Mouse (Mus musculus): Measurements from ENCODE around the gene Ado.

Gene Ado

GRCm38 (mm10) chr10:67548877-67549731 is at the start of gene Ado:
TSS of gene Ado (minus strand) at chr10:67548955.
- DNase-seq (ENCODE audit: low spot score in 2 of 2) = peak; percentile 82 to 89

GRCm38 (mm10) chr10:67595278-67595677 is 46.5 kb upstream of the Ado start:
- no peak for DNase-seq (ENCODE audit: low spot score in 2 of 2)

- DNase-seq (ENCODE audit: low spot score in 2 of 2) = no peak
Observed at GRCm38 (mm10) chr10:67585873-67586610, 37.3 kb upstream of the Ado start.

GRCm38 (mm10) chr10:67581698-67582285 is 33.0 kb upstream of the Ado start:
- DNase-seq (ENCODE audit: low spot score in 2 of 2) = no peak

- no peak for DNase-seq (ENCODE audit: low spot score in 2 of 2)
Observed at GRCm38 (mm10) chr10:67579830-67580229, 31.1 kb upstream of the Ado start.

GRCm38 (mm10) chr10:67573310-67573709 is 24.6 kb upstream of the Ado start:
- DNase-seq (ENCODE audit: low spot score in 2 of 2) = no peak

GRCm38 (mm10) chr10:67571443-67571842 is 22.7 kb upstream of the Ado start:
- no peak for DNase-seq (ENCODE audit: low spot score in 2 of 2)

GRCm38 (mm10) chr10:67569539-67569938 is 20.8 kb upstream of the Ado start:
- DNase-seq (ENCODE audit: low spot score in 2 of 2) = no peak

- no peak for DNase-seq (ENCODE audit: low spot score in 2 of 2)
Observed at GRCm38 (mm10) chr10:67566104-67566503, 17.3 kb upstream of the Ado start.

GRCm38 (mm10) chr10:67564509-67564908 is 15.8 kb upstream of the Ado start:
- DNase-seq (ENCODE audit: low spot score in 2 of 2) = no peak

- DNase-seq (ENCODE audit: low spot score in 2 of 2) = no peak
Observed at GRCm38 (mm10) chr10:67561185-67561584, 12.4 kb upstream of the Ado start.

GRCm38 (mm10) chr10:67559765-67560394 is 11.1 kb upstream of the Ado start:
- no peak for DNase-seq (ENCODE audit: low spot score in 2 of 2)

GRCm38 (mm10) chr10:67558053-67558452 is 9.3 kb upstream of the Ado start:
- DNase-seq (ENCODE audit: low spot score in 2 of 2) = no peak

- DNase-seq (ENCODE audit: low spot score in 2 of 2) = peak in 1 of 2 experiments; percentile 68
Observed at GRCm38 (mm10) chr10:67548261-67548854, 397 bp downstream of the Ado start.

GRCm38 (mm10) chr10:67547850-67548260 is 900 bp downstream of the Ado start:
- DNase-seq (ENCODE audit: low spot score in 2 of 2) = no peak

- DNase-seq (ENCODE audit: low spot score in 2 of 2) = no peak
Observed at GRCm38 (mm10) chr10:67540591-67540990, 8.2 kb downstream of the Ado start.

GRCm38 (mm10) chr10:67539401-67539730 is 9.4 kb downstream of the Ado start:
- no peak for DNase-seq (ENCODE audit: low spot score in 2 of 2)

- DNase-seq (ENCODE audit: low spot score in 2 of 2) = no peak
Observed at GRCm38 (mm10) chr10:67538585-67539400, 10.0 kb downstream of the Ado start.

GRCm38 (mm10) chr10:67538106-67538505 is 10.6 kb downstream of the Ado start:
- DNase-seq (ENCODE audit: low spot score in 2 of 2) = no peak

- DNase-seq (ENCODE audit: low spot score in 2 of 2) = peak; percentile 41 to 82
Observed at GRCm38 (mm10) chr10:67537151-67537994, 11.4 kb downstream of the Ado start.

Measured in cerebellum, postnatal 4 days (tissue).